Mouse (Mus musculus): ENCODE data around the gene Ccdc91. TPM values are rescaled to one million over a fixed set of nuclear protein-coding genes. Genes with fewer than 3 reads are reported as not detected.
A peak's percentile ranks its signal among the peaks of the same experiment; 100 is the strongest.

The Ccdc91 gene
- total and polyA plus RNA-seq, 3 experiments: 12.0 to 15.6 (median 14.4) TPM

DNA sequence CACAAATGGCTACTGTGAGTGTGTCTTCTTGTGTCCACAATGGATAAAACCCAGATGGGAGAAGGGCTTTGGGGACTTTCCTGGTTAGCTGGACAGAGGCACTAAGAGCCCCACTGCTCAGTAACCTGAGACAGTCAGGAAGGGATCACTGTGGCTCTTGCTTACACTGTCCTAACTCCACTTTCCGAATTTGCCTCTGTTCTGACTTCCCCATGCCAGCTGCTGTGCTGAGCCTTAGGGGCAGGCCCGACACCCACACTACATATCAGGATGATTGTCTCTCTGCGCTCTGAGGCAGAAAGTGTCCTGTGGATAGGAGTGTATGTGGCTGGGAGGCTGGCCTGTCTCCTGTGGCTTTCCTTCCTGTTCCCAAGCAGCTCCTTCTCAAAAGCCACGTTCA lies 97.5 kb downstream of the Ccdc91 start:
- in situ Hi-C loops (cut with MboI; ENCODE audit: low pct_ligation_motif_present, low pct_unique_long_range_greater_than_20kb, low sequenced_read_pairs) (no loop called here), dilution Hi-C loops (cut with MboI; ENCODE audit: extremely low pct_ligation_motif_present, extremely low pct_unique_long_range_greater_than_20kb, low sequenced_read_pairs) (no loop called here)
- Histone ChIP-seq H3K9ac (ENCODE audit: insufficient read depth, low read depth) (no peak overlapping the region), H3K36me3 (replicated peaks in 1 of 2; ENCODE audit: control insufficient read depth in 1 of 2, insufficient read depth in 1 of 2, low read length in 1 of 2) (peaks cover 0 to 4% of the 10 kb centered on the region in 2 experiments), H3K4me2 (ENCODE audit: insufficient read depth, low read depth, poor library complexity, severe bottlenecking) (no peak overlapping the region), H3K27ac (ENCODE audit: insufficient read depth, low read depth) (no peak overlapping the region), H3K4me3 (replicated peaks in 1 of 3; ENCODE audit: low read depth in 2 of 3, low read length in 2 of 3, poor library complexity in 1 of 3) (no peak overlapping the region), H3K79me2 (replicated peaks; ENCODE audit: control insufficient read depth, extremely low read depth, insufficient read depth, poor library complexity, severe bottlenecking) (no peaks in the 10 kb centered on the region), H3K4me1 (ENCODE audit: control insufficient read depth in 1 of 2, insufficient read depth in 2 of 2) (peaks cover 0 to 9% of the 10 kb centered on the region in 2 experiments; a peak in 2 of 4 replicates), H3K9me3 (replicated peaks; ENCODE audit: low read length) (no peaks in the 10 kb centered on the region), H3K27me3 (replicated peaks) (no peaks in the 10 kb centered on the region)
- DNase-seq (ENCODE audit: extremely low read depth): peak; percentile 2
- TF ChIP-seq TCF12 (IDR thresholded peaks at IDR 0.05; ENCODE audit: low read depth, low read length) (no peak), MAFK (IDR thresholded peaks at IDR 0.05; ENCODE audit: insufficient replicate concordance, low read length) (no peak), SMC3 (IDR thresholded peaks at IDR 0.05; ENCODE audit: low read depth, low read length) (no peak), USF2 (conservative IDR thresholded peaks at IDR 0.05; ENCODE audit: low read depth, low read length) (no peak), BHLHE40 (IDR thresholded peaks at IDR 0.05; ENCODE audit: low read depth, low read length) (no peak), EP300 (IDR thresholded peaks at IDR 0.05; ENCODE audit: low read length) (no peak), POLR2AphosphoS2 (IDR thresholded peaks at IDR 0.05; ENCODE audit: low read depth, low read length) (no peak), HCFC1 (IDR thresholded peaks at IDR 0.05; ENCODE audit: low read depth, low read length) (no peak), MEF2A (IDR thresholded peaks at IDR 0.05; ENCODE audit: borderline replicate concordance, low read depth, low read length) (no peak), RAD21 (IDR thresholded peaks at IDR 0.05; ENCODE audit: low read depth, low read length) (no peak), ZKSCAN1 (IDR thresholded peaks at IDR 0.05; ENCODE audit: borderline replicate concordance, low read depth, low read length) (no peak), UBTF (IDR thresholded peaks at IDR 0.05; ENCODE audit: low read depth, low read length) (no peak), ETS1 (conservative IDR thresholded peaks at IDR 0.05; ENCODE audit: low read depth, low read length) (no peak), ZMIZ1 (IDR thresholded peaks at IDR 0.05; ENCODE audit: low read depth, low read length) (no peak), IRF4 (IDR thresholded peaks at IDR 0.05; ENCODE audit: low read depth, low read length) (no peak), PAX5 (IDR thresholded peaks at IDR 0.05; ENCODE audit: low read length) (no peak)

DNA sequence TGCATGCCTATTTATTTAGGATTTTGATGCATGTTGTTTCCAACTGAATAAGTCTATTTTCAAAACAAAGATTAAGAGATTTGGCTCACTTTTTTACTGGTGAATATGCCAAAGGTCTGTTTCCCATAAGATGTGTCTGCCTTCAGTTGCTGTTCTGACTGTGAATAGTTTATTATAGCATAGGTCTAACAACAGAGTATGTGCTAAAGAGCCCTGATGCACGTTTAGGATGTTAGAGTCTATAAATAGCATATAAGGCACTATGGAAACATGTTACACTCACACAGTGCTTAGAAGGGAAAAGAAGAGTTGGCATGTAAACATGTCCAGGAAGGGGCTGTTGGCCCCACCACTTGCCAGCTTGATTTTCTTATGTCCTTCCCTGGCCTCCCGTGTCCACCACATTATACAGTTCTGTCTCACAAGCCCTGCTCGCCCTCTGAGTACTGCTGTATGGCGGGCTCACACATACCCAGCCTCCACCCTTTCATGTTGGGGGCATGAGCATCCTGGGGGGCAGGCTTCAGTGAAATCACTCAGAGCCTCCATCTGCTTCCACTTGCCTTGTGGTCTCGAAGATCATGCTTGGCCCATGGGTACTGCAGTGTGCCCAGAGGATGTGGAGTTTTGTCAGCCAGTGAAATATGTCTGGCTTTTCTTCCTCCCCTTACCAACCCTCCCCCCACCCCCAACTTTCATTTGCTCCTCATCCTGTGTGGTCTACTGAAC lies 99.0 kb downstream of the Ccdc91 start:
- no peak overlapping the region for H3K27ac ChIP-seq (ENCODE audit: insufficient read depth, low read depth)
- dilution Hi-C loops (cut with MboI; ENCODE audit: extremely low pct_ligation_motif_present, extremely low pct_unique_long_range_greater_than_20kb, low sequenced_read_pairs): no loop called here
- DNase-seq (ENCODE audit: extremely low read depth): no peak
- in situ Hi-C loops (cut with MboI; ENCODE audit: low pct_ligation_motif_present, low pct_unique_long_range_greater_than_20kb, low sequenced_read_pairs): no loop called here
- no peaks in the 10 kb centered on the region for H3K79me2 ChIP-seq (replicated peaks; ENCODE audit: control insufficient read depth, extremely low read depth, insufficient read depth, poor library complexity, severe bottlenecking)
- peaks cover 0 to 9% of the 10 kb centered on the region in 2 experiments; a peak in 2 of 4 replicates for H3K4me1 ChIP-seq (ENCODE audit: control insufficient read depth in 1 of 2, insufficient read depth in 2 of 2)
- no peak overlapping the region for H3K4me2 ChIP-seq (ENCODE audit: insufficient read depth, low read depth, poor library complexity, severe bottlenecking)
- TF ChIP-seq EP300 (IDR thresholded peaks at IDR 0.05; ENCODE audit: low read length): no peak
- no peak for TF ChIP-seq E2F4 (IDR thresholded peaks at IDR 0.05; ENCODE audit: insufficient replicate concordance, low read depth, low read length)
- no peak for TF ChIP-seq ETS1 (conservative IDR thresholded peaks at IDR 0.05; ENCODE audit: low read depth, low read length)
- no peak for TF ChIP-seq TCF12 (IDR thresholded peaks at IDR 0.05; ENCODE audit: low read depth, low read length)
- TF ChIP-seq NELFE (IDR thresholded peaks at IDR 0.05; ENCODE audit: low read depth, low read length): no peak
- TF ChIP-seq JUN (IDR thresholded peaks at IDR 0.05; ENCODE audit: insufficient read depth, low read depth, low read length): no peak
- TF ChIP-seq JUND (conservative IDR thresholded peaks at IDR 0.05; ENCODE audit: low read depth, low read length): no peak
- no peak for TF ChIP-seq USF2 (conservative IDR thresholded peaks at IDR 0.05; ENCODE audit: low read depth, low read length)
- H3K9ac ChIP-seq (ENCODE audit: insufficient read depth, low read depth): no peak overlapping the region
- no peaks in the 10 kb centered on the region for H3K27me3 ChIP-seq (replicated peaks)
- H3K36me3 ChIP-seq (replicated peaks in 1 of 2; ENCODE audit: control insufficient read depth in 1 of 2, insufficient read depth in 1 of 2, low read length in 1 of 2): peaks cover 0 to 4% of the 10 kb centered on the region in 2 experiments
- no peak overlapping the region for H3K4me3 ChIP-seq (replicated peaks in 1 of 3; ENCODE audit: low read depth in 2 of 3, low read length in 2 of 3, poor library complexity in 1 of 3)
- no peaks in the 10 kb centered on the region for H3K9me3 ChIP-seq (replicated peaks; ENCODE audit: low read length)
